Mouse (Mus musculus) limb, embryonic 12.5 days (tissue): ENCODE data around the gene Dnmt1. TPM values are rescaled to one million over a fixed set of nuclear protein-coding genes. Genes with fewer than 3 reads are reported as not detected.
"Not testable (repeated sequence)": the region's sequence is repeated elsewhere in the genome, so short reads cannot be mapped to it uniquely, and the experiment has no call there.

Source experiments
- ATAC-seq: fragments of 200-750 bp; cut with Nextera tagmentation; 2 replicates; pipeline ENCODE4 v1.8.0; 2017; ENCODE audit warnings: low read depth, moderate TSS enrichment; ENCODE audit not compliant: insufficient number of reproducible peaks, insufficient read depth, low FRiP score, low TSS enrichment
- H3K27ac ChIP-seq: fragments of 300-500 bp; sonication (generic); 2 replicates; pipeline ENCODE4 v1.5.1; 2016; ENCODE audit warnings: mild to moderate bottlenecking, moderate library complexity
- H3K27me3 ChIP-seq: fragments of 300-500 bp; sonication (generic); 2 replicates; pipeline ENCODE4 v1.6.1; 2016; ENCODE audit warnings: mild to moderate bottlenecking, moderate library complexity
- H3K36me3 ChIP-seq: fragments of 300-500 bp; sonication (generic); 2 replicates; pipeline ENCODE4 v1.6.1; 2016; ENCODE audit warnings: mild to moderate bottlenecking, moderate library complexity
- H3K4me1 ChIP-seq: fragments of 300-500 bp; sonication (generic); replicated peaks from 2 replicates; pipeline ENCODE4 v1.6.1; 2016
- H3K4me2 ChIP-seq: fragments of 300-500 bp; sonication (generic); 2 replicates; pipeline ENCODE4 v1.6.1; 2016; ENCODE audit warnings: mild to moderate bottlenecking, moderate library complexity
- H3K4me3 ChIP-seq: fragments of 300-500 bp; sonication (generic); replicated peaks from 2 replicates; pipeline ENCODE4 v1.5.1; 2016; ENCODE audit warnings: mild to moderate bottlenecking
- H3K9ac ChIP-seq: fragments of 300-500 bp; sonication (generic); replicated peaks from 2 replicates; pipeline ENCODE4 v1.6.1; 2016; ENCODE audit warnings: mild to moderate bottlenecking, moderate library complexity
- H3K9me3 ChIP-seq: fragments of 300-500 bp; sonication (generic); 2 replicates; pipeline ENCODE4 v1.6.1; 2016; ENCODE audit warnings: mild to moderate bottlenecking, moderate library complexity
- WGBS: fragments of 180-500 bp; shearing (Covaris S2); methylation state at CpG from one replicate; pipeline ENCODE4 v1.1.7; 2016; 5-methylcytosine and 5-hydroxymethylcytosine counted together
- polyA plus RNA-seq: library from polyadenylated mRNA; unstranded; fragments of >200 nt; fragmentation: Nextera tagmentation; extraction: Ambion mirVana; gene quantifications from 2 replicates; pipeline ENCODE4 v1.2.1, GENCODE M21; 2016

Dnmt1 gene
- 135 and 144 TPM in 2 replicates for polyA plus RNA-seq

GRCm38 (mm10) chr9:20959430-20959938, at the start of gene Dnmt1:
Dnmt1 (minus strand) TSS chr9:20959888.
- H3K27ac ChIP-seq = no peak within 1 kb of the TSS
- H3K9ac ChIP-seq = no peak within 1 kb of the TSS
- no peaks in the 10 kb centered on the region for H3K4me1 ChIP-seq
- H3K4me3 ChIP-seq = no peak within 1 kb of the TSS
- H3K4me2 ChIP-seq = no peak within 1 kb of the TSS
- no peaks in the 10 kb centered on the region for H3K27me3 ChIP-seq
- WGBS = 85% methylated on average over 2 of the region's 2 CpGs
- no peaks in the 10 kb centered on the region for H3K9me3 ChIP-seq
- peaks cover 17% of the 10 kb centered on the region for H3K36me3 ChIP-seq
- no peak for ATAC-seq

- no peak for ATAC-seq
- Histone ChIP-seq H3K36me3 (peaks cover 54% of the 10 kb centered on the region), H3K27me3 (peaks cover 12% of the 10 kb centered on the region; the same call in 1 of the 2 replicates), H3K9ac (no peak overlapping the region), H3K4me3 (no peak overlapping the region), H3K4me2 (no peak overlapping the region), H3K4me1 (peaks cover 5% of the 10 kb centered on the region; the same call in 1 of the 2 replicates), H3K27ac (no peak overlapping the region), H3K9me3 (no peaks in the 10 kb centered on the region)
- WGBS = 82% methylated on average over 7 of the region's 7 CpGs
These were observed 48.3 kb upstream of the Dnmt1 start for GRCm38 (mm10) chr9:21008007-21008406.

GRCm38 (mm10) chr9:21007313-21007952, 47.7 kb upstream of the Dnmt1 start:
- no peaks in the 10 kb centered on the region for H3K9me3 ChIP-seq
- 0 out of 2 replicates have a peak, but pooled peaks cover 10% of the 10 kb centered on the region for H3K27me3 ChIP-seq
- peaks cover 5% of the 10 kb centered on the region; the same call in 1 of the 2 replicates for H3K4me1 ChIP-seq
- no peak overlapping the region for H3K9ac ChIP-seq
- 94% methylated on average over 10 of the region's 10 CpGs for WGBS
- H3K36me3 ChIP-seq = peaks cover 54% of the 10 kb centered on the region
- ATAC-seq = no peak
- no peak overlapping the region for H3K4me3 ChIP-seq
- H3K27ac ChIP-seq = no peak overlapping the region
- no peak overlapping the region for H3K4me2 ChIP-seq

GRCm38 (mm10) chr9:21002627-21003551, 43.2 kb upstream of the Dnmt1 start, which contains the start of gene Mrpl4:
Mrpl4 (plus strand) TSS chr9:21002738.
- peak within 1 kb of the TSS; percentile 84 for H3K9ac ChIP-seq
- H3K4me2 ChIP-seq = peak within 1 kb of the TSS; percentile 86
- H3K27me3 ChIP-seq = no peaks in the 10 kb centered on the region
- ATAC-seq = peak; percentile 67
- H3K36me3 ChIP-seq = peaks cover 34% of the 10 kb centered on the region
- H3K4me1 ChIP-seq = peaks cover 5% of the 10 kb centered on the region; the same call in 1 of the 2 replicates
- no peaks in the 10 kb centered on the region for H3K9me3 ChIP-seq
- peak within 1 kb of the TSS; percentile 78 for H3K4me3 ChIP-seq
- peak within 1 kb of the TSS; percentile 67 for H3K27ac ChIP-seq
- WGBS = under 1% methylated on average over 72 of the region's 72 CpGs

- peaks cover 28% of the 10 kb centered on the region for H3K36me3 ChIP-seq
- WGBS = 10% methylated on average over 7 of the region's 7 CpGs
These were observed 42.6 kb upstream of the Dnmt1 start for GRCm38 (mm10) chr9:21002270-21002626.

GRCm38 (mm10) chr9:21001651-21002200, 42.0 kb upstream of the Dnmt1 start:
- peak overlapping the region; percentile 86; the same call in 1 of the 2 replicates for H3K4me2 ChIP-seq
- peaks cover 23% of the 10 kb centered on the region for H3K36me3 ChIP-seq
- H3K27me3 ChIP-seq = no peaks in the 10 kb centered on the region
- 76% methylated on average over 6 of the region's 6 CpGs for WGBS
- H3K27ac ChIP-seq = no peak overlapping the region
- no peak for ATAC-seq
- H3K4me1 ChIP-seq = peaks cover 5% of the 10 kb centered on the region; the same call in 1 of the 2 replicates
- no peak overlapping the region for H3K9ac ChIP-seq
- H3K4me3 ChIP-seq = no peak overlapping the region
- no peaks in the 10 kb centered on the region for H3K9me3 ChIP-seq

More at GRCm38 (mm10) chr9:21002270-21002626, 42.6 kb upstream of the Dnmt1 start:
- Histone ChIP-seq H3K27me3 (no peaks in the 10 kb centered on the region), H3K4me1 (peaks cover 5% of the 10 kb centered on the region; the same call in 1 of the 2 replicates), H3K4me2 (peak overlapping the region; percentile 86), H3K27ac (peak overlapping the region; percentile 67; the same call in 1 of the 2 replicates), H3K4me3 (peak overlapping the region; percentile 78), H3K9ac (peak overlapping the region; percentile 84), H3K9me3 (no peaks in the 10 kb centered on the region)
- peak; percentile 23 for ATAC-seq

GRCm38 (mm10) chr9:21000811-21001210, 41.1 kb upstream of the Dnmt1 start:
- Histone ChIP-seq H3K4me1 (peaks cover 5% of the 10 kb centered on the region; the same call in 1 of the 2 replicates), H3K27ac (no peak overlapping the region), H3K9ac (no peak overlapping the region), H3K36me3 (peaks cover 15% of the 10 kb centered on the region), H3K4me3 (no peak overlapping the region), H3K4me2 (no peak overlapping the region), H3K9me3 (no peaks in the 10 kb centered on the region), H3K27me3 (no peaks in the 10 kb centered on the region)
- no peak for ATAC-seq

- 78% methylated on average over 1 of the region's 1 CpGs for WGBS
- not testable (repeated sequence) for H3K36me3 ChIP-seq, H3K4me1 ChIP-seq, ATAC-seq, H3K9ac ChIP-seq, H3K27me3 ChIP-seq, H3K4me2 ChIP-seq, H3K4me3 ChIP-seq, H3K9me3 ChIP-seq, H3K27ac ChIP-seq
These were observed 38.6 kb upstream of the Dnmt1 start for GRCm38 (mm10) chr9:20998337-20998736.

GRCm38 (mm10) chr9:20997065-20997464, 37.4 kb upstream of the Dnmt1 start:
- Histone ChIP-seq H3K27me3 (no peaks in the 10 kb centered on the region), H3K9ac (no peak overlapping the region), H3K27ac (no peak overlapping the region), H3K4me2 (no peak overlapping the region), H3K9me3 (no peaks in the 10 kb centered on the region), H3K36me3 (no peaks in the 10 kb centered on the region), H3K4me3 (no peak overlapping the region), H3K4me1 (no peaks in the 10 kb centered on the region)
- WGBS = 93% methylated on average over 8 of the region's 8 CpGs
- no peak for ATAC-seq

- H3K36me3 ChIP-seq = no peaks in the 10 kb centered on the region
- 77% methylated on average over 3 of the region's 3 CpGs for WGBS
- no peaks in the 10 kb centered on the region for H3K27me3 ChIP-seq
- no peak overlapping the region for H3K4me2 ChIP-seq
- H3K9ac ChIP-seq = no peak overlapping the region
- H3K9me3 ChIP-seq = no peaks in the 10 kb centered on the region
- no peak overlapping the region for H3K27ac ChIP-seq
- H3K4me1 ChIP-seq = peaks cover 6% of the 10 kb centered on the region
- no peak for ATAC-seq
- H3K4me3 ChIP-seq = no peak overlapping the region
These were observed 35.4 kb upstream of the Dnmt1 start for GRCm38 (mm10) chr9:20995069-20995468.
